Mouse (Mus musculus) erythroblast, embryonic 14.5 days (primary cell): ENCODE results near the gene Zkscan16. TPM values are rescaled to one million over a fixed set of nuclear protein-coding genes. Genes with fewer than 3 reads are reported as not detected.
A peak's percentile ranks its signal among the peaks of the same experiment; 100 is the strongest.

Source experiments
- H3K27me3 ChIP-seq: 2 replicates; pipeline ENCODE4 v1.6.1; 2012; ENCODE audit warnings: inconsistent platforms; ENCODE audit not compliant: control insufficient read depth
- H3K36me3 ChIP-seq: 2 replicates; pipeline ENCODE4 v1.6.1; 2012; ENCODE audit warnings: mild to moderate bottlenecking, inconsistent platforms; ENCODE audit not compliant: control insufficient read depth
- H3K4me1 ChIP-seq: 2 replicates; pipeline ENCODE4 v1.6.1; 2012; ENCODE audit warnings: inconsistent platforms; ENCODE audit not compliant: control insufficient read depth
- H3K4me3 ChIP-seq: replicated peaks from 2 replicates; pipeline ENCODE3; 2012; ENCODE audit warnings: moderate library complexity, mild to moderate bottlenecking, inconsistent platforms
- H3K9me3 ChIP-seq: 2 replicates; pipeline ENCODE4 v1.6.1; 2012; ENCODE audit warnings: low read length, inconsistent platforms, mixed read lengths; ENCODE audit not compliant: control insufficient read depth
- GATA1 ChIP-seq: IDR thresholded peaks from 2 replicates; pipeline ENCODE4 v1.6.1; 2012; ENCODE audit warnings: low read length, inconsistent platforms, mixed read lengths
- TAL1 ChIP-seq: IDR thresholded peaks from 3 replicates; pipeline ENCODE4 v1.6.1; 2012; ENCODE audit warnings: low read length, inconsistent platforms, mixed read lengths
- polyA plus RNA-seq: library from polyadenylated mRNA; stranded (reverse); fragments of >175 nt; gene quantifications from 2 replicates; pipeline ENCODE4 v1.2.3, GENCODE M21; 2012

The Zkscan16 gene
- polyA plus RNA-seq, 1 experiment, result not detected

DNA sequence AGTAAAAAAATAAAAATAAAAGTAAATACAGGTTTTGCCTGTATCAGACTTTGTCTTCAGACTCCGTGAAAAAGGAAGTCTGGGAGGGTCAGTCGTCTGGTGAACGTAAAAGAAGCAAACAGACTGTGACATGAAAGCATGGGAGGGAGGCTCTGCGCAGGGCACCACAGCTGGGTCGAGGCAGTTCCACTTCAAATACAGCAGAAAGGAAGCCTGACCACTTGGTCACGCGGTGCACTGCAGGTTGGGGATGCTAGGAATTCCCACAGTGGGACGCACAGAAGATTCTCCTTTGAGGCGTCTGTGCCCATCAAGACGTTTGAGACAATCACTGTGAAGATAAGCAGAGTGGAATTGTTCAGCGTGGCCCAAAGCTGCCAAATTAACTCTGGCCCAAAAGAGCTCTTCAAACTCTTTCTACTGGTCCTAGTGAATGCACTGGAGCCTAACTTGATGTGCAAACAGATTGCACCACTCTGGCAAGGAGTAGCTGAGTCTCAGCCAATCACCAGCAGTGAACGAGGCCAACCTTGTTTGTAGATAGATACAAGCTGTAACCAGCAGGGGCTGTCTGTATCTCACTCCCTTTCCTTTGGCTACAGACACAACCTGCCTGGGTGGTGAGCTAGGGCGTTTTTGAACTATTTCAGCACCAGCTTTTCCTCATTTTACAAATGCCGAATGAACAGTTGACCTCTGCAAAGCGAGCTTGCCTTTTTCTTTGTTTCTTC, 8.5 kb upstream of the Zkscan16 start:
- Histone ChIP-seq H3K9me3 (no peaks in the 10 kb centered on the region), H3K4me3 (no peak overlapping the region), H3K4me1 (no peaks in the 10 kb centered on the region; the same call in 1 of the 2 replicates), H3K36me3 (no peaks in the 10 kb centered on the region), H3K27me3 (peaks cover 6% of the 10 kb centered on the region)
- TF ChIP-seq GATA1 (no peak), TAL1 (no peak)

DNA sequence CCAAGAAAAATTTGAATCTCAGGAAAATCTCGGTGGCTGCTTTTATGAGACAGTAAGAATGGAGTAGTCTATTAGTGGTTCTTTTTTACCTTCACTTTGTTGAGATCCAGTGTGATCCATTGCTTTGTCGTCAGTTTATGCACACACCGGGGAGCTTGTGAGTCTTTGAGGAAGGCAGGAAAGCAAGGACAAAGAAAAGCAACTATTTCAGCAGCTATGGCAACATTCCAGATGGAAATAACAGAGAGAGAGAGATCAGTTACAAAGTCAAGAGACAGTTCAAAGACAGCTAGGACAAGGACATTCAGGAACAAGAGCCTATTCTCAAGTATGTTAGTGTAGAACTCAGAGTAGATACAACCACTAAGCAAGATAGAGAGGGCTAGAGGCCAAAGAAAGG, 7.6 kb upstream of the Zkscan16 start:
- TF ChIP-seq TAL1 (no peak), GATA1 (no peak)
- H3K36me3 ChIP-seq, result no peaks in the 10 kb centered on the region
- H3K9me3 ChIP-seq, result no peaks in the 10 kb centered on the region
- peaks cover 2% of the 10 kb centered on the region; the same call in 1 of the 2 replicates for H3K27me3 ChIP-seq
- H3K4me3 ChIP-seq, result no peak overlapping the region
- H3K4me1 ChIP-seq, result no peaks in the 10 kb centered on the region; the same call in 1 of the 2 replicates

DNA sequence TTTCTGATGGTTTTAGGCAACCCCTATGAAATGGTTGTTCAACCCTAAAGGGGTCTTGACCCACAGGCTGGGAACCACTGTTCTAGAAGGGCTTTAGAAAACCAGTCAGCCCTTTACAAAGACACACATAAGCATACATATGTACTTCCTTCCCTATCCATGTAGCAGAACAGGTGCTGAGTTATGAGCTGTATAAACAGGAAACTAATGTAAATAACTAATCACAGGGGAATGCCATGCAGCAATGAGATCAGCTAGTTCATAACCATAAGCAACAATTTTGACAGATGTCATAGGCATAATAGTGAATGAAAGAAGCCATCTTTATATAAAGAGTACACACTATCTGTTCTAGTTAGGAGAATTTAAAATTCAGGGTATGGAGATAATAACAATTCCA, 1.8 kb upstream of the Zkscan16 start:
- H3K4me1 ChIP-seq, result peaks cover 6% of the 10 kb centered on the region
- H3K9me3 ChIP-seq, result no peaks in the 10 kb centered on the region
- no peaks in the 10 kb centered on the region for H3K36me3 ChIP-seq
- peaks cover 38% of the 10 kb centered on the region for H3K27me3 ChIP-seq
- no peak overlapping the region for H3K4me3 ChIP-seq
- TF ChIP-seq TAL1 (no peak), GATA1 (no peak)

DNA sequence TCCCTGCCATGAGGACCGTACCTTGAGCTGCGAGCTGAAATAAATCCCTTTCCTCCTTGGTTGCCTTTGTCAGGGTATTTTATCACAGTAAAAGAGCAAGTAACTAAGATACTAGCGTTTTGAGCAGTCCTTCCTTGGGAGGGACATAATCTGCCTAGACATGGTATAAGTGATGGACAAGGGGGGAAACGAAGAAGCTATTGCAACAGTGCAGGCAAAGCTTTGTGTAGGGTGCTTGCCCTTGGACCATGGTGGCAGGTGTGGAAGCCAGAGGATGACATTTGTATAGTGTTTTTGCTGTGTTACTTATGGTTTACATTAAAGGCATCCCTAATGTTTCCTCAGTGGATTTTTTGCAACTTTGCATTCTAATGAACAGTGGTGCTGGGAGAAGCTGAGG, 486 bp upstream of the Zkscan16 start:
- Histone ChIP-seq H3K4me1 (peaks cover 6% of the 10 kb centered on the region), H3K27me3 (peaks cover 38% of the 10 kb centered on the region), H3K9me3 (no peaks in the 10 kb centered on the region), H3K36me3 (no peaks in the 10 kb centered on the region), H3K4me3 (peak overlapping the region; percentile 64)
- TF ChIP-seq GATA1, result no peak
- no peak for TF ChIP-seq TAL1

DNA sequence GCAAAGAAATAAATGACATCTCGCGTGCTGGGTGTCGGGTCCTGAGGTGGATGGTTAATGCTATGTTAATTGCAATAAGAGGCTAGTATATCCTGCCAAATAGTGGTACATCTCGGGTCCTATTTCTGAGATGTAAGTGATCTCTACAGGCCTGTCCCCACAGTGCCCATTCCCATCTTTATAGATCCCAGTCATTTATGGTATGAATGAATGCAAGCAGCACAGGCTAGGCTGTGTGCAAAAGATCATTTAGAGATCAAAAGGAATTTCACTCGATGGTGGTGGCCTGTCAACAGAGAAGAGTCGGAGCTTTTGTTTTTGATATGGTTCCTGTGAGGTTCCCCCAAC, 752 bp downstream of the Zkscan16 start:
- peaks cover 38% of the 10 kb centered on the region for H3K27me3 ChIP-seq

DNA sequence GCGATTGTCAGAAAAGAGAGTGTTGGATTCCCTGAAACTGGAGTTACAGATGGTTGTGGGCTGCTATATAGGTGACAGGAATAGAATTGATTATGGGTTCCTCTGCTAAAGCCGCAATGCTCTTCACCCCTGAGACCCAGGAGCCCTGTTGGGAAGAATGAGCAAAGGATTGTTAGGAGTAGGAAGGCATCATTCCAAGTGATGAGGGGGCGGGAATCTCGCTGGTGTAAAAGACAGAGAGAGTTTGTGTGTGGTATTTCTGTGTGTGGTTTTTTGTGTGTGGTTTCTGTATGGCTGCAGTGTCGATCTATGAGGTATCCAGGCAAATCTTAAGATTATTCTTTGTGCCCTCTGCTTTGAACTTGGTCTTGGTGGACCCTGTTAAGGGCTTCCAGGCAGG, 1.3 kb downstream of the Zkscan16 start:
- no peak for TF ChIP-seq TAL1
- TF ChIP-seq GATA1, result no peak
- H3K4me3 ChIP-seq, result no peak overlapping the region
- peaks cover 6% of the 10 kb centered on the region for H3K4me1 ChIP-seq
- peaks cover 38% of the 10 kb centered on the region for H3K27me3 ChIP-seq
- no peaks in the 10 kb centered on the region for H3K9me3 ChIP-seq
- no peaks in the 10 kb centered on the region for H3K36me3 ChIP-seq

More for the DNA sequence above, 752 bp downstream of the Zkscan16 start:
- Histone ChIP-seq H3K9me3 (no peaks in the 10 kb centered on the region), H3K36me3 (no peaks in the 10 kb centered on the region), H3K4me1 (peaks cover 6% of the 10 kb centered on the region), H3K4me3 (peak overlapping the region; percentile 64)
- TF ChIP-seq TAL1, result no peak

DNA sequence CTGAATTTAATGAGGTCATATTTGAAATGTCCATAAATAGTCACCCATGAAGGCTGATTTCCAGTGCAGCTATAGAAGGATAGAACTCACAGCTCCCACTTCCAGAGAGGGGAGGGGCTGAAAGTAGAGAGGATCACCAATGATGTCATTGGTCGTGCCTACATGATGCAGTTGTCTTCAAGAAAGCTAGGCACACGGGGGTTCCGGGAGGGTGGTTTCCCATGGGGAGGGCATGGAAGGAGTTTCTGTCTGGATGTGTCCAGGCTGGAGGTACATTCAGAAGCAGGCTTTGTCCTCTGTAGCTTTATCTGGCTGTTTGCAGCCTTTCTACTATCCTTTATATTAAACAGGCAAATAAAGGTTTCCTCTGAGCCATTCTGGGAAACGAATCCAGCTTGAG, 5.0 kb downstream of the Zkscan16 start:
- peaks cover 3% of the 10 kb centered on the region; the same call in 1 of the 2 replicates for H3K9me3 ChIP-seq
- TF ChIP-seq GATA1, result no peak
- no peak for TF ChIP-seq TAL1
- peaks cover 27% of the 10 kb centered on the region for H3K27me3 ChIP-seq
- no peaks in the 10 kb centered on the region for H3K36me3 ChIP-seq
- no peak overlapping the region for H3K4me3 ChIP-seq
- H3K4me1 ChIP-seq, result peaks cover 6% of the 10 kb centered on the region

DNA sequence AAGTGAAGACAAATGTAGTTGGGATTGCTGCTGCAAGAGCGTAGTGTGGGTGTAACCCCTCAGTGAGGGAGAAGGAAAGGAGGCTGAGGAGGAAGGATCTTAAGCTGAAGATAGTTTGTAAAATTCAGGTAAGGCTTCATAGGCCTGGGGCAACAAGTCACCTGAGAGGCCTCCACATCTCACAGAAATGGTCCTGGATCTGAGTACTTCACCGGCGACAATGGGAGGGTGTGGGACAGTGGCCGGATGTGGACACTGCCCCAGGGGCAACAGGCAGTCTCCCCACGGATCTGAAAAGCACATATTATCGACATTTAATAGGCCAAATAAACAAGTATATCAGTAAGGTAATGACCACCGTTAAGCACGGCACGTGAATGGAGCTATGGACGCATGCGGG, 9.2 kb downstream of the Zkscan16 start:
- TF ChIP-seq TAL1 (no peak), GATA1 (no peak)
- Histone ChIP-seq H3K4me3 (no peak overlapping the region), H3K9me3 (peaks cover 3% of the 10 kb centered on the region; the same call in 1 of the 2 replicates)

DNA sequence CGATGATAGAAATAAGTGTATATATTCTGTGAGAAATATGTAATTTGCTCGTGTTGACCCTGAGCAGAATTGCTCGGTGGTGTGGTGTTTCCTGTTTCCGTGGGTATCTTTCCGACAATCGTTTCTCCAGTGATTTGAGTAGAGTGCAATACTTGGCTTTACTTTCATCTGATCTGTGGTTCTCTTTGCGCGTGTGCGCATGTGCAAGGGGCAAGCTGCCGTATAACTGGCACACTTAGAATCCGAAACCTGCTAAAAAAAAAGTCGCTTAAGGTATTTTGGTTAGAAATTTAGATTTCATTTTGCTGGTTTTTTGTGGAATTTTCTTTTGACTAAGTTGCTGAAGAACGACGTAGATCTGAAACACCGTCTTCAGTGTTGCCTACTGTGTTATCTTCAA, 18.3 kb downstream of the Zkscan16 start:
- no peaks in the 10 kb centered on the region for H3K4me1 ChIP-seq
- no peaks in the 10 kb centered on the region for H3K36me3 ChIP-seq
- peaks cover 3% of the 10 kb centered on the region; the same call in 1 of the 2 replicates for H3K27me3 ChIP-seq
- H3K9me3 ChIP-seq, result no peaks in the 10 kb centered on the region
- no peak overlapping the region for H3K4me3 ChIP-seq
- TF ChIP-seq TAL1 (no peak), GATA1 (no peak)

More for the DNA sequence above, 9.2 kb downstream of the Zkscan16 start:
- H3K36me3 ChIP-seq, result no peaks in the 10 kb centered on the region
- H3K4me1 ChIP-seq, result no peaks in the 10 kb centered on the region
- peaks cover 3% of the 10 kb centered on the region; the same call in 1 of the 2 replicates for H3K27me3 ChIP-seq

DNA sequence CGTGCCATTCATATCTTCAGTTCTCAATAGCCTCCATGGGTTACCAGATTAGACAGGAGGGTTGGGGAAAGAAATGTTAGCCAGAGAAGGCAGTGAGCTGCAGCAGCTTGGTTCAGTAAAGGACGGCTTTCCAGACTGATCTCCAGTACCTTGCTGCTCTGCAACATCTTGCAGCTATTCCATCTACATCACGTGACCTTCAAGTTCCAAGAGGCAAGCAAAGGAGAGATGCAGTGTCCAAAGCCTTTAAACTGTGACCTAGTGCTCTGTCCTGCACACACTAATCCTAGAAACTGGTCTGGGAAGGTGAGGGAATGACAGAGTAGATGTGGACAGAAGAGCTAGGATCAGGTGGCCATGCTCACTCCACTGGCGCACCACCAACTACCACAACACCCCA, 19.8 kb downstream of the Zkscan16 start:
- TF ChIP-seq TAL1 (no peak), GATA1 (no peak)
- H3K36me3 ChIP-seq, result no peaks in the 10 kb centered on the region
- H3K9me3 ChIP-seq, result no peaks in the 10 kb centered on the region
- no peaks in the 10 kb centered on the region; the same call in 1 of the 2 replicates for H3K4me1 ChIP-seq
- H3K4me3 ChIP-seq, result no peak overlapping the region
- peaks cover 3% of the 10 kb centered on the region; the same call in 1 of the 2 replicates for H3K27me3 ChIP-seq
